Mouse (Mus musculus): ENCODE measurements around the gene Tmem156.

Tmem156 gene

GRCm38 (mm10) chr5:65047285-65047855, 44.6 kb downstream of the Tmem156 start:
- no peak for DNase-seq (ENCODE audit: low spot score in 2 of 2)

- no peak for DNase-seq (ENCODE audit: low spot score in 2 of 2)
These were observed 45.3 kb downstream of the Tmem156 start for GRCm38 (mm10) chr5:65046442-65047284.

GRCm38 (mm10) chr5:65045642-65046370, 46.1 kb downstream of the Tmem156 start:
- DNase-seq (ENCODE audit: low spot score in 2 of 2): no peak

GRCm38 (mm10) chr5:65043407-65043895, 48.5 kb downstream of the Tmem156 start:
- no peak for DNase-seq (ENCODE audit: low spot score in 2 of 2)

DNA sequence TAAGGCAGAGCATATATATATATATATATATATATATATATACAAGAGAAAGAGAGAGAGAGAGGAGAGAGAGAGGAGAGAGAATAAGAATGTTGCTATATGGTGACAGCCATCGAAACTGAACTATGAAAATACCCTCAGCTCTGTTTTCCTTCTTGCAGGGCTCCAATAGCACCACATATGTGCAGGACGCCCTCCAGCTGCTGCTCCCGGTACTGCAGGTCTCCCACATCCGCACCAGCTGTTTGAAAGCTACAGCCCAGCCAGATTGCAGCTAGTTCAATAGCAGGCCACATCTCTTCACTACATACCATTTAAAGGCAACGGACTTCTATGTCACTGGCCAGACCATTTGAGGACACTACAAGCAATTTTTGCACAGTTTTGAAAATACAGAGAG, 51.5 kb downstream of the Tmem156 start:
- no peak for DNase-seq (ENCODE audit: low spot score in 2 of 2)

DNA sequence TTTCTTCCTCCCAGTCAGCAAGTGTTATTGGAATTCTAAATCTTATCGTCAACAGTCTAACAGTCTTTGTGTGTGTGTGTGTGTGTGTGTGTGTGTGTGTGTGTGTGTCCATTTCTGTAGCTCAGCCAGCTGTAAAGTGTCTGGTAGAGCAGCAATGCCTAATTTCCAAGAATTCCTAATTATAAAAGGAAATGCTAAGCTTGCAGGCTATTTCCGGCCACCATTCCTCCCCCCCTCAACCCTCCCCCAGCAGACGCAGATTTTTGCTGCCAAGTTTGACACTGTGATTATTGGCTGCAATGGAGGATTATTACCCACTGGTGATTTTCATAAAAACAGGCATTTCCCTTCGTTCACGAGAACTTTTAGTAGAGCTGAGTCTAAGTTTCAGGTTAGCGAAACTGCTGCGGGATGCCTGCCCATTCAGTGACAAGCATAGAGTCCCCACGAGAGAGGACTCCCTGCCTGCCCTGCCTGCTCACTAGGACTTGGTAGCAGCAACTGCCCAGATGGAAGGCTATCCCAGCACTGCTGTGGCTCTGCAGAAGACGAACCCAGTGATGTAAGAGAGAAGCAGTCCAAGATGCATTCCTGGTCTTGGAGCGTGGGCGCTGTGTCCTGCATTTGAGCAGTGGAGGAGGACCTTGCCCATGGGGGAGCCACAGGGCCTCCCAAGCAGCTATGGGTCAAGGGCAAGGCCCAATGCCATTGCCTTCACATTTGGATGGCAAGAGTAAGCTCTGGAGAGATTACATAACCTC, 52.9 kb downstream of the Tmem156 start:
- DNase-seq (ENCODE audit: low spot score in 2 of 2): no peak

GRCm38 (mm10) chr5:65038305-65038704, 53.6 kb downstream of the Tmem156 start:
- no peak for DNase-seq (ENCODE audit: low spot score in 2 of 2)

DNA sequence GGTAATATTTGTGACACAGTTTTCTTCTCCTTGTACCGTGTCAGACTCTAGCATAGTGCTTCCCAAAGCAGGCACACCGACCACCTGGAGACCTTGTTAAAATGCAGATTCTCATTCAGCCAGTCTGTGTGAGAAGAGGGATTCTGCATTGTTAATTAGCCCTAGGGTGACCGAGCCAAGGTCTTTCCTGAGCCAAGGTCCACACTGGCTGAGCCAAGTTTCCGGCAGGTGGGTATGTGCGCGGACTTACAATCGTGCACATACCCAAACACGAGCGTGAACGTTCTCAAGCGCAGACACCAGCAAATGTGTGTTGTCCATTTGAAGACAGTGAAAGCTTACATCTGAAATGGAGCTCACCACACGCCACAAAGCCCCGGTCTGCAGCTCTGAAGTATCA, 55.3 kb downstream of the Tmem156 start:
- DNase-seq (ENCODE audit: low spot score in 2 of 2): no peak

DNA sequence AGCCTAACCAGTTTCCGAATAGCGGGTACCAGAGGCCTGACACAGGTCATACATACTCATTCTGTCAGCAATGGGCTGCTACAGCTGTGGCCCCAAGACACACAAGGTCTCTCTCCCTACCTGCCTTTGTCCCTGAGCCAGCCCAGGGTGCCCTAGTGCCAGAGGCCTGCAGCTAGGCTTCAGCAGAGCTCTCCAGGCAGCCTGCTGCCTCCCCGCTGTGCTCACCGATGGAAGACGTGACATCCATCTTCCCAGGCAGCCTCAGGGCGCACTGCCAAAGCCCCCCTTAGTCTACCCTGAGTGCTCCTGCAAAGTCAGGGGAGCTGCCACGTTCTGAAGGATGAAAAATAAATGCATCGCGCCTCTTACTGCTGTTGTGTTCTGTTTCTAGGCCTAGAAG, 63.9 kb downstream of the Tmem156 start:
- DNase-seq (ENCODE audit: low spot score in 2 of 2): no peak

GRCm38 (mm10) chr5:65026776-65027175, 65.2 kb downstream of the Tmem156 start:
- DNase-seq (ENCODE audit: low spot score in 2 of 2): no peak

DNA sequence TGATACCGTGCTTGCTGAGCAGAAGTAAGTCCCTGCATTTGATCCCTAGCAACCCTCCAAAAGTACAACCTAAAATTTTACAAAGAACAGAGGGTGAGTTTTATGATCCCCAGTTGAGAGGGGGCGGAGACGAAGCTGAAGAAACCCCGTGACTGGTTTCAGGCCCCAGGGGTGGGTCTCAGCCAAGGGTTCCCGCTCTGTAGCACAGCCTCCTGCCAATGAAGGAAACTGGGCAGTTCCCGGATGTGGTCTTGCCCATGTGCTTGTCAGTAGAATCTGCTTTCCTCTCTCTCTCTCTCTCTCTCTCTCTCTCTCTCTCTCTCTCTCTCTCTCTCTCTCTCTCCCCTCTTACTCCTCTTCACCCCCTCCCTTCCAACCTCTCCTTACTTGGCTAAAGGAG, 66.0 kb downstream of the Tmem156 start:
- no peak for DNase-seq (ENCODE audit: low spot score in 2 of 2)

DNA sequence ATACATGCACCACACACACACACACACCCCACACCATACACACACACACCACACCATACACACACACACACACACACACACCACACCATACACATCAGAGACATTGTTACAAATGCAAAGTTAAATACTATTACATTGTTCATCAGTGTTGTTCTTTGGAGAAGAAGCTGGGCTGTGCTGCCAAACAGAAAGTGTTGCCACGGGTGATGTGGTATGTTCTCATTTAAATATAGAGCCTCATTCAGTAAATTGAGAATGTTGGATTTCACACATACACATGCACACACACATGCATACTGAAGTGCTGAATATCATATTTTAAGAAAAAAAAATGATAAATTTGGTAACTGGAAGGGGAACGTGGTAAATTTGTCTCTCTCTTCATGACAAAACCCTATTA, 67.3 kb downstream of the Tmem156 start:
- no peak for DNase-seq (ENCODE audit: low spot score in 2 of 2)

- DNase-seq (ENCODE audit: low spot score in 2 of 2): peak in 1 of 2 experiments; percentile 13
These were observed 69.9 kb downstream of the Tmem156 start for GRCm38 (mm10) chr5:65022006-65022405.

- no peak for DNase-seq (ENCODE audit: low spot score in 2 of 2)
These were observed 72.1 kb downstream of the Tmem156 start for GRCm38 (mm10) chr5:65019823-65020222.

GRCm38 (mm10) chr5:65019109-65019508, 72.8 kb downstream of the Tmem156 start:
- no peak for DNase-seq (ENCODE audit: low spot score in 2 of 2)

GRCm38 (mm10) chr5:65015508-65015907, 76.4 kb downstream of the Tmem156 start:
- no peak for DNase-seq (ENCODE audit: low spot score in 2 of 2)

- DNase-seq (ENCODE audit: low spot score in 2 of 2): no peak
These were observed 79.9 kb downstream of the Tmem156 start for GRCm38 (mm10) chr5:65011901-65012573.

DNA sequence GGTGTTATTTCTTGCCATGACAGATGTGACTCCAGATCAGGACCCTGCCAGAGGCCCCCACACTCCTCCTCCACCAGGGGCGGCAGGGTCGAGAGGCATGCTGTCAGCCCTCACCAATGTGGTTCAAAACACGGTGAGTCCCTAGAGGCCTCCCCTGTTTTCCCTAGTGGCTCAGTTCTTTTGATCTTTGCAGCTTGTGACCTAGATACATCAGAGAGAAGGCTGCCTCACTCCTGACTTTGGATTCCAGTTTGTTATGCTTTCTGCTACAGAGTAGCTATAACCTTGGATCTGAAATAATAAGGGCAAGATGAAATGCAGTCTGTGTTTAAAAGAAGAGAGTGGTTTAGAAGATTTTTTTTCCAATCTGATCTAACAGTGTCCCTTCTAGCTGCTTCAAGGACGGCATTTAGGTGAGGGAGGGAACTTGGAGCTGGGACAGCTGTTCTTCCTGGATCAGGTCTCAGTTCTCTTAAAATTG, 85.9 kb downstream of the Tmem156 start:
- no peak for DNase-seq (ENCODE audit: low spot score in 2 of 2)

DNA sequence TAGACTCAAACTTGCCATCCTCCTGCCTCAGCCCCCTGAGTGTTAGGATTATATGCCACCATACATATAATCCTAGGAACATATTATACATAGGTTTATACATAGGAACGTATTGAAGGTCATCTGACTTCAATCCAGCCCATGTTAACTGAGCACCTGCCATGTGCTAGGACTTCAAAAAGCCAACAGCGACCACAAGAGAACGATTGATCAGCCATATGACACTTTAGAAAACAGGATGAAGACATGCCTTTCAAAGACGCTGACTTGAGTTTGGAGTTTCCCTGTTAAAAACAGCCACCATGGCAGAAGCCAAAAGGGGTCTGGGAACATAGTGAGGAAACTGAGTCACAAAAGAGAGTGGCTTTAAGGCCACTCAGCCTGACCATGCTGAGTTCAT, 86.7 kb downstream of the Tmem156 start:
- DNase-seq (ENCODE audit: low spot score in 2 of 2): no peak
